Mouse (Mus musculus): ENCODE measurements around the gene Itgb6.

DNA sequence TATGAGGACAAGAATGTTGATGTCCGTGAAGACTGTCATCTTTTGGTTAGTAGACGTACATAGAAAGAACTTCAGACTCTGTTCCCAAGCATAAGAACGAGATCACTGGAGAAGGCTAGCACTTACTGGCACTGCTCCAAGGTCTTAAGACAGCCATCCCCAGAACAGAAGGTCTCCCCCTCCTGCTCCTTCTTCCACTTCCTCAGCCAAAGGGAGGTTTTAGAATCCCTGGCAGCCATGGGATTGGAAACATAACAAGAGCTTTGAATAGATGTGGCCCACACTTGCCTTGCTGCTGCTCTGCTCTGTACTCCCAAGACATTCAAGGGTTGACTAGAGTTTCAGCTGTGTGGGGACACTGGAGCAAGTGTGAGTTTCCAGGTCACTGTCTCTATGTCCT, 63.5 kb downstream of the Itgb6 start:
- TF ChIP-seq MEF2A (IDR thresholded peaks at IDR 0.05; ENCODE audit: borderline replicate concordance, low read depth, low read length): no peak
- TF ChIP-seq MAX (IDR thresholded peaks at IDR 0.05; ENCODE audit: low read length): no peak
- TF ChIP-seq POLR2A (IDR thresholded peaks at IDR 0.05; ENCODE audit: low read depth, low read length): no peak
- TF ChIP-seq CTCF (conservative IDR thresholded peaks at IDR 0.05 in 1 of 2, IDR thresholded peaks at IDR 0.05 in 1 of 2; ENCODE audit: low read depth in 2 of 2, low read length in 2 of 2): no peak
- no peak for TF ChIP-seq ZKSCAN1 (IDR thresholded peaks at IDR 0.05; ENCODE audit: borderline replicate concordance, low read depth, low read length)
- TF ChIP-seq MAZ (IDR thresholded peaks at IDR 0.05; ENCODE audit: low read depth, low read length): no peak
- TF ChIP-seq USF1 (IDR thresholded peaks at IDR 0.05; ENCODE audit: low read depth, low read length): no peak
- TF ChIP-seq EP300 (IDR thresholded peaks at IDR 0.05; ENCODE audit: low read length): no peak
- TF ChIP-seq SMC3 (IDR thresholded peaks at IDR 0.05; ENCODE audit: low read depth, low read length): no peak
- no peak for TF ChIP-seq NELFE (IDR thresholded peaks at IDR 0.05; ENCODE audit: low read depth, low read length)
- no peak for TF ChIP-seq ELF1 (IDR thresholded peaks at IDR 0.05; ENCODE audit: low read depth, low read length)
- TF ChIP-seq SIN3A (IDR thresholded peaks at IDR 0.05; ENCODE audit: low read length): no peak
- TF ChIP-seq KAT2A (IDR thresholded peaks at IDR 0.05; ENCODE audit: insufficient replicate concordance, low read length): no peak

Measured in CH12.LX (cell line).